Mouse (Mus musculus) gastrocnemius, postnatal 14 days (tissue): ENCODE results near the gene Kdm8. TPM values are rescaled to one million over a fixed set of nuclear protein-coding genes. Genes with fewer than 3 reads are reported as not detected.
A peak's percentile ranks its signal among the peaks of the same experiment; 100 is the strongest.
"Not testable (repeated sequence)": the region's sequence is repeated elsewhere in the genome, so short reads cannot be mapped to it uniquely, and the experiment has no call there.

ENCODE experiments used
- DNase-seq: peaks from one replicate; pipeline ENCODE4 v3.0.0; 2021; ENCODE audit warnings: mixed read lengths
- intact Hi-C: fragments of 180-260 bp; cut with DNase I; formaldehyde crosslinking; loops from one replicate; pipeline ENCODE4 v1.15.1; 2025; ENCODE audit warnings: low total_unique reads
- long read RNA-seq, 2 experiments: library from polyadenylated mRNA; stranded (forward); transcript quantifications; one replicate each; pipeline ENCODE4 v2.0.0; 2021
- total RNA-seq, 2 experiments: library from RNA; stranded (reverse); gene quantifications; 2 replicates each; pipeline ENCODE4 v1.2.3; 2021

Gene Kdm8
- total RNA-seq, result 1 to 10 TPM; 4.3 to 4.9 TPM
- long read RNA-seq, experiment 1, partial matches to known transcripts, result 0 of 3 reads
- long read RNA-seq, experiment 1, other reads (novel, unspliced or antisense), result 0 of 3 reads
- long read RNA-seq, experiment 2, transcript Kdm8-201 (8 exons, 2,389 nt), result major isoform, 8 of 9 reads
- long read RNA-seq, experiment 2, partial matches to known transcripts, result 0 of 9 reads
- long read RNA-seq, experiment 2, other reads (novel, unspliced or antisense), result 1 of 9 reads

DNA sequence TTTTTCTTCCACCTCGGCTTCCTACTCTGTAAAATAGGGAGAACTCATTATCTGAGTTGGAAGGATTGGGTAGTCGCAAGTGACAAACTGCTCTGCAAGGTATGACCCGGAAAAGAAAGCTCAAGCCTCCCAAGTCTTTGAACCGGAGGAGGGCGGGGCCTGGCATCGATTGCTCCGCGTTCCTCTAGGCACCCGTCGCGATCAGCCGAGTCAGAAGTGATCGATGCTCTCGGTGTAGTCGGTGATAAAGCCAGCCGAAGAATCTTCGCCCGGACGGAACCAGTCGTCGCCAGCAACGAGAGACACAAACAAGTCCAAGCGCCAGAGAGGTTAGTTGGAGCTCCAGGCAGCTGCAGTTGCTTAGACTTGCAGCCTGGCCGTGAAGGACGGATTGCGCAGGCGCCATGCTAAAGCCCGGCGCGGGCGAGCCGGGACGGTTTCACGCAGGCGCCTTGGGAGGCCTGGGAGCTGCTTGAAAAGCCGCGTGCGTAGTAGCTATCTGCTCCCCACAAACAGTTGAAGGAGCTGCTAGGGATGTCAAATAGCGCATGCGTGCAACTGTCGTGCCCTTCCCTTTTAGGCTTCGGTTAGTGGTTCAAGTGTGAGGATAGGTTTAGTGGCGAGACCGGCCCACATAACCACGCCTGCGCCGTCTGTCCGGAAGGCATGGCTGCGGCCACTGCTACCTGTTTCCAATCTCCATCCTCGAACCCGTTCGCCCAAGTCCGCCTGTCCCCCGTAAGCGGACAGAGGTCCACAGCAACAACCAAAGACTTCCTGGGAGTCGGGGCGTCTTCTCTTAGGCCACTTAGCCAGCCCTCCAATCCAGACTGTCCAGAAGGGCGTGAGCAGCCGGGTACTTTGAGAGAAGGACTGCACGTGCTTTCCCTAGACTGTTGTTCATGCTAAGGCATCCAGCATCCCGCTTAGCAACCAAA is at the start of gene Kdm8:
TSS of gene Kdm8 (plus strand) at position 213 of the 938 bp plus-strand sequence.
- peak; percentile 94 for DNase-seq
- intact Hi-C loops, result no loop called here

DNA sequence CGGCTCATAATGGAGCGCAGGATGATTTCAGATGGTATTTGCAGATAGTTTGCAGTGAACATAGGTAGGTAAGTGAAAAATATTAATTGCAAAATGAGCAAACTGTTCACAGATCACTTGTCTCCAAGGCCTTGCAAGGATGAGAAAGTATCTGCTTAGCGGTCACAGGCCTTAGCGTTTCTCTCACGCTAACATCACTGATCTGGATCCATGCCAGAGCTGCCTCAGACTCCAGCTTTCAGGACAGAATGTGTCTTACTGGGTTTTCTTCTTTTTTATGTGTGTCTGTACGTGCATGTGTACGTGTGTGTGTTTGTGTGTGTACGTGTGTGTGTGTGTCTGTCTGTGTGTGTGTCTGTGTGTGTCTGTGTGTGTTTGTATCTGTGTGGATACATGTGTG is 46.4 kb upstream of the Kdm8 start:
- intact Hi-C loops, result loop anchor here (10.0 kb wide), 1 partner anchor 1013 kb away; no protein-coding TSS in a partner anchor
- DNase-seq, result peak; percentile 22

DNA sequence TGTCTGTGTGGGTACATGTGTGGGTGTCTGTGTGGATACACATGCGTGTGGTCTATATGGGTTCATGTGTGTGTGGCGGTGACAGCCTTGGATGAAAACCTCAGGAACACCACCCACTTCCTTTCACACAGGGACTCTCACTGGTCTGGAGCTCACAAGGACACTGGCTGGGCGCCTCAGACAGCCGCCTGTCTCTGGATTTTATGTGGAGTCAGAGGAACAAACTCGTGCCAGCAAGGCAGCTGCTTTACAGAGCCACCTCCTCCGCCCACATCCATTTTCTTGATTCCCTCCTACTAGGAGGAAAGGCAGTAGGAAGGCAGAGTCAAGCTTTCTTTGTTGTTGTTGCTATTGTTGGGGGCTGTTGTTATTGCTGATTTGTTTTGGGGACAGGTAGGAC is 45.8 kb upstream of the Kdm8 start:
- DNase-seq, result peak; percentile 45
- intact Hi-C loops, result loop anchor here (10.0 kb wide), 1 partner anchor 1014 kb away; no protein-coding TSS in a partner anchor

DNA sequence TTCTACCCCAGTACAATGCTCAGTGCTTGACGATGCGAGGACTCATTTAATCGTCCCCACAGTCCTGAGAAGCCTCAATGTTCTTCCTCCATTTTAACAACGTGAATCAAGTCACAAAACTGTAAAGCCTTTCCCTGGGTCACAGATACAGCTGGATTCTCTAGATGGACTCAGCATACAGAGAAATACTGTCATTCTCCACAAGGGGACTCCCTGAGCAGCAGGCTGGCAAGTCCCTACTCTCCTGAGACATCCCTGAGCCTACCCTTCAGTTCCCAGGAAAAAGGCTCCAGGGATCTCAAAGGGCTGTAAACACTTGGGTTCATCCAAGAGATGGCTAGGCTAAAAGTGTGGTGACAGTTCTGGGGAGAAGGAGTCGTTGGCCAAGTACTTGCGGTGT is 37.3 kb upstream of the Kdm8 start:
- intact Hi-C loops, result no loop called here
- no peak for DNase-seq

DNA sequence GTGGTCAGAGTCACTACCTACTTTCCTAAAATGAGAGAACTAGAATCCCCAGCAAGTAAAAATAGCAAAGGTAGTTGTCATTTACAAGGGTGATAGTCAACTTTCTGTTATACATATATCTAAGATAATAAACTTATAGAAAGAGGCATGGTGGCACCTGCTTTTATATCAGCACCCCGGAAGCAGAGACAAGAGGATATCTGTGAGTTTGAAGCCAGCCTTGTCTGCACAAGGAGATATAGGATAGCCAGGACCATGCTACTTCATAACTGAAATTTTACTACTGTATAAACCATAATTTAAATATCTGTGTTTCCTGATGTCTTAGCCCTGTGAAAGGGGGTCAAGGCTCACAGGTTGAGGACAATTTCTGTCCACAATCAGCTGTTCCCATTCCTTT is 29.4 kb upstream of the Kdm8 start:
- no peak for DNase-seq
- intact Hi-C loops, result no loop called here

DNA sequence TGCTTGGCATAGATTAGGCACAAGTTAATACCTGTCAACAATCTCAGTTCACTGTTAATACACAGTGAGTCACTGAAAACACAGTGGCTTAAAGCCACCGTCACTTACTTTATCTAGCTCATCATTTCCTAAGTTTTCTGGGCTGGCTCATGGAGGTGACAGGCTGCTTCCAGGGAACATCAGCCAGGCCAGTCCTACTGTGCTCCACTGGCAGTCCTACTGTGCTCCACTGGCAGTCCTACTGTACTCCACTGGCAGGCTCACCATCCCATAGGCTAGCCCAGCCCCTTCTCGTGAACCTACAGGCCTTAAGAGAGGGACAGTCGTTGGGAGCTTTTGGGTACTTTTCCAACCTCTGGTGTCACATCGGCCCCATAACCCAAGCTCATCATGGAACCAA is 28.7 kb upstream of the Kdm8 start:
- DNase-seq, result no peak
- intact Hi-C loops, result no loop called here

DNA sequence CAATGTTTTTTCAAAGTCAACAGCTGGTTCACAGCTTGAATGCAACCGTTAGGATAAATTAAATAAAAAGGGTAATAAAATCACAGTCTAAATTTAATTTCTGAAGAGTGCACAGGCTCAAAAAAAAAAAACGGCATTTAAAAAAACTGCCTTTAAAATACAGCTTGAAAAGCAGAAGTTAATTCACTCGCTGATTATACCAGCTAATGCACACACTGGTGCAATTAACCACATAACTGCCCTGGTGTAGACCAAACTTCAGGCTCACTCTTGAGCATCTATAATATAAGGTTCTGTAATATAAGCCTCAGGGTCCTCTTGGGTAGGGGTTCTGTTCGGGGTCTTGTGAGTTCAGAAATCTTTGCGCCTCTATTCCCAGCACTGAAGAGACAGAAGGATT is 27.7 kb upstream of the Kdm8 start:
- intact Hi-C loops, result no loop called here
- DNase-seq, result no peak

DNA sequence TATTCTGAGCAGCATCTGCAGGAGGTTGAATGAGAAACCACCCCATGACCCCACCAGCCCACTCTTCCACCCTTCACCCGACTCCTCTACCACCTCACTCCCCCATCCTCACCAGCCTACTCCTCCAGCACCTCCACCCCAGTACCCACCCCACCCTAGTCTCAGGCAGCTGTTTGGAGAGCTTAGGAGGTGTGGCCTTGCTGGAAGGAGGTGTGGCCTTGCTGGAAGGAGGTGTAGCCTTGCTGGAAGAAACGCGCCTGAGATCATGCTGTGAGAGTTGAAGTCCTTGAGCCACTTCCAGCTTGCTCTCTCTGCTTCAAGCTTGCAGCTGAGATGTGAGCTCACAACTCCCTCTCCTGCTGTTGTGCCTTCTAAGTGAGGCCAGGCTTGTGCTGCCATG is 26.1 kb upstream of the Kdm8 start:
- intact Hi-C loops, result no loop called here
- no peak for DNase-seq

DNA sequence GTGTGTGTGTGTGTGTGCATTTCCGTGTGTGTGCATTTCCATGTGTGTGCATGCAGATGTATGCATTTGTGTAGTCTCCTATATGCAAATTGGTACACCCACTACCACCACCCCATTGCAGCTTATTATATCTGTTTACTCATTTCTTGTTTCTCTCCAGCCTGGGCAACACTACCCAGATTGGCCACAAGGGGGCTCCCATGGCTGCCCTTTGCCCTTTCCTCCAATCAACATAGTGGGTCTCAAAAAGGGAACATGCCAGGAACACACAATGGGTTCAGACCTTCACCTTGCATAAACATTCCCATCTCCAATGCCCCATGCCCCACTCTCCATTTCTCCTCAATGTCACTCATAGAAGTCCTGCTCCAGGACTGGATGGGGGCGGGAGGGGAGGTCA is 24.3 kb upstream of the Kdm8 start:
- DNase-seq, result peak; percentile 31

DNA sequence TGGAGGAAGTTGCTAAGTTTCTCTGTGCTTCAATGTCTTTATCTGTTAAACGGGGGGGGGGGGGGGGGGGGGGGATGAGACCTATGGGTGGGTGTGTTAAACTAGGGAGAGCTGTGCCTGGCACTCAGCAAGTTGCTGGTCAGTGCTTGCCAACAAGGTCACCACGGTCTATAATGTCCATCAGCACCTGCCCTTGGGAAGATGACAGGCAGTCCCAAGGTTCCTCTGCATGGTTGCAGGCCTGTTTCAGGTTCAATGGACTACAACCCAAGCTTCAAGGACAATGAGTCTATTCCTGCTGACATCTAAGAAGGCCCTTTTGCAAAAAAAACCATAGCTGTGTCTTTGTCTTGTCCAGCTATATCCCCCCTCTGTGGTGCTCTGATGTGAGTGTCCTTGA is 22.6 kb upstream of the Kdm8 start:
- DNase-seq, result no peak
- intact Hi-C loops, result no loop called here

More for the DNA sequence above, 24.3 kb upstream of the Kdm8 start:
- intact Hi-C loops, result no loop called here

DNA sequence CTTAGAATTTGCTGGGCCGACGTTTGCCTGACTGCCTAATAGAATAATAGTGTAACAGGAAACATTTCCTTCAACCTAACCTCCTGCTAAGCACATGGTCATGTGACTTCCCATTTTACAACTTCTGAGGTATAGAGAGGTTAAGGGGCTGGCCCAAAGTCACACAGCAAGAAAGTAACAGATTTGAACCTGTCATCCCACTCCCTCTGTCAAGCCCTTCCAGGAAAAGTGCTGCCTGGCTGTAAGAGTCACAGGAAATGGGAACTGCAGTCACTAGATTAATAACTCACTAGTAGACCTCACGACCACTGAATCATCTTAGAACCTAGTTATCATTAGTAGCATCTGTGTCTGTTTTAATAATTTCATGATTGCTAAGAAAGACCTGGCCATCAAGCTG is 21.4 kb upstream of the Kdm8 start:
- intact Hi-C loops, result no loop called here
- no peak for DNase-seq

DNA sequence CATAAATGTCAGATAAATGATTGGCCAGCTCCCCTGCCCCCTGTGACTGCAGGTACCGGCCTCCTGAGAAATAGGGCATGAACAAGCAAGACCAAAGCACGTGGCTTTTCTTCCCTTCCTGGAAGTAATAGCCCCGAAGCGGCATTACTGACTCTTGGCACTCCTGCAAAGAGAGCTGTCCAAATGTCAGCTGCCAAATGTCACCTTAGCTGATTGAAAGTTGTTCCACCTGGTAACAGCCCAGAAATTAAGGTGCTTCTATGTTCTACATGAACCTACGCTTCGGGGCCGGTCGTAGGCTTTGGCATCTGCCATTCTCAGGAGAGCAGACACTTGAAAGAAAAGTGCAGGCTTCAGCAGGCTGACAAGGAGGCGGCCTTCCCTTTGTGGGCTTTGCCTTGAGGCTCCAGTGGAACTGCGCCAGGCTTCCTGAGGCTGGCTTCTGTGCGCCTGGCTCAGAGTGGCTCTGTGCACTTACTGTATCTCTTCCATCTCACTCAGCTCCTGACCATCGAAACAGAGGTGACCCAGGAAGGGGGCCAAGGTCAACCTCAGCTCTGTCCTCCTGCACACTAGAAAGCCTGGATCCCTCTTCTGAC is 16.9 kb upstream of the Kdm8 start:
- intact Hi-C loops, result no loop called here
- peak; percentile 20 for DNase-seq

DNA sequence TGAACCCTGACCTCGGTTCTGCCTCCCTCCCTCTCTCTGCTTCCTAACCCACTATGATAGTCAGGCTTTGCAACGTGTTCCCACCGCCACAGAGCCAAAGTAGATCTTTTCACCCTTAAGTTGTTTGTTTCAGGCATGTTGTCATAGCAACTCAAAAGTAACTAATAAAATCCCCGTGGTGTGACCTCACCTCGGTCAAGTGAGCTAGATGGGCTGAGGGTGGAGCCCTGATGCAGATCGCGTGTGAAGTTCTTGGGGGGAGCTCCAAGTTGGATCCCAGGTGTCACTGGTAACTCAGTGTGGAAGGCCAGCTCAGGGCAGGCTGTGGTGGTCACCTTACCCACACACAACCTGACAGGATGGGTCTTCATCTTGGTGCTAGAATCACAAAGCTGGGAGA is 16.1 kb upstream of the Kdm8 start:
- intact Hi-C loops, result no loop called here
- no peak for DNase-seq

DNA sequence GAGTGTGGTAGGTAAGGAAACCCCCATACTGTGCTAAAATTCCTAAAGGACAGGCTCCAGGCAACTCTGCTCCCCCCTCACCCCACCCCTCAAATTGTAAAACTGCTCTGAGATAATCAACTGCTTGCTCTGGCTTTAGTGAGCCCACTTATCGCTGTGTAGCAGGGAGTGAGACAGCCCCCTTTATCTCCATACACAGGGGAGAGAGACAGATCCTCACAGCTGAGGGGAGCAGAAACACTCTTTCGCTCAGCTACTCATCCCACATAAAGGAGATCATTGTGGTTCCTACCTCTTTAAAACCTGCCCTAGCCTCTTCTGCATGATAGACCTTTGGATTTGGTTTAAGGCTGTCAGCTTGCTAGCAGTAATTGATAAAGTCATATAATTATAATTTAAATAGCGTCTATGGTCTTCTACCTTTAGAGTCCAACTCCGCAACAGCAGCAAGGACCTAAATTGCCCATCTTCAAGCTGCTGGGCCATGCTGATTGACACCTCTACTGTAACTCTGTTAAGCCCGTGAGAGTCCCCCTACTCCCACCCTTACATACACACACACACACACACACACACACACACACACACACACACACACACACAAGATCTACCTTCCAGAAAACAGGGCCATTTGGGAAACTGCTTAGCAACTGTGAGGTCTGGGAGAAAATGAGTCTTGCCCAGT is 15.5 kb upstream of the Kdm8 start:
- intact Hi-C loops, DNase-seq: not testable (repeated sequence)

DNA sequence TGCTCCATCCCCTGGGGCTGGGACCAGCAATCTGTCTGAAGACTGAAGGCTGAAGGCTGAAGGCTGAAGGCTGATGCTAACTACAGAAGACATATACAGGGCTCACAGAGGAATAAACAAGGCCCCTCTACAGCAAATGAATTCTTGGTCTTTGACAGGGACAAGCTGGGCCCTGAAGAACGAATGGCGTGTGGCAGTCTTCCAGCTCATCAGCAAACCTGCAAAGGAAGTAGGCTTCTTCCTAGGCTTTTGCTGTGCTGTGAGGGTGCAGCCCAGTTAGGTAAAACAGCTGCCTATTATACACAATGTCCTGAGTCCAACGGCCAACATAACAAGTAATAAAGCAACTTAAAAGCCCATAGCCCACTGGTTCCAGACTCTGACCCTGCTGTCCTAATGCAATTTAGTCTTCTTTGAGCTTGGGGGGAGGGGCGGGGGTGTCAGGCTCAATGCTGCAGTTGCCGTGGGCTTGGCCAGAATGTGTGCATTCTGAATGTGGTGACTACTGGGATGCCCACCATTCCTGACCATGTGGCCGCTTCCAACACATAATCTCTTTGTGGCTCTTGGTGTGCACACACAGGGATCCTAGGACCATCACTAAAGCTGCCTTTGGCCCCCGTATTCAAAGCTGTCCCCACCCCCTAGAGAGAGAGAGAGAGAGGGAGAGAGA is 14.2 kb upstream of the Kdm8 start:
- intact Hi-C loops, result no loop called here
- no peak for DNase-seq

DNA sequence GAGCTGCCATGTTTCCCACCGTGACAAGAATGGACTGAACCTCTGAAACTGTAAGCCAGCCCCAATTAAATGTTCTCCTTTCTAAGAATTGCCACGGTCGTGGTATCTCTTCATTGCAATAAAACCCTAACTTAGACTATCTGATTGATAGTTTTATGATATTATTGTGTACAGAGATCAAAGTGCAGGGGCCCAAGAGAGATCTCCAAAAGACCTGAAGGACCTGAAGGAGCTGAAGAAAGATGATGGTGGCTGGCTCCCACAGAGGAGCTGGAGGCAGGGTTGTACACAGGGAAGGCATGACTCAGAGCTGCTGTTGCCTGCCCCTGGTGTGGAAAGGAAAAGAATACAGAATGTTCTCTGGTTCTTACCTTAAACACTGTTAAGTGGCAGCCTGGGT is 10.6 kb upstream of the Kdm8 start:
- no peak for DNase-seq
- intact Hi-C loops, result no loop called here

DNA sequence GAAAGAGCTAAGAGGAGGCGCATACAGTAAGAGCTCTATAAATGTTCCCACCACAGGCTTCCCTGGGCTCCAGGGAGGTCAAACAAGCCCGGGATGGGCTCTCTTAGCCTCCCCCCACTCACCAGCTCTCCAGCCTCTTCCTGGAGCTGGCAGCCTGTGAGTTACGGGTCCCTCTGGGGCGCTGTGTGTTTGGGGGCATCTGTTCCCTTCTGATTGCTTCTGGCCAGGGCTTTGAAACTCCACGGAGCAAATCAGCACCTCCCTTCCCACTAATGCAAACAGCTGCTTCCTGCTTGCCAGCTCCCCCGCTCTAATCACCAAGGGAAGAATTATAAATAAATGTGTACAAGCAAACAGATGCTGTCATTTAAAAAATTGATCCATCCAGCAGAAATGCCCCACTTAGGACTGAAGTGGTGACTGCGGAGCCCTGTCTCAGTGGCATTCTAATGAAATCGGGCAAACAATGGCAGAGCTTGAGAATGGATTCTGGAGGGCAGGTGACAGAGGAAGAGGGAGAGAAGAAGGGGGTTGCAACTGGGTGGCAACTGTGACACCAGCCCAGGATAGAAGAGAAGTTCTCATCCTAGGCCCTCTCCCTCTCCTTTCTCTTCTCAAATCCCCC is 9.7 kb upstream of the Kdm8 start:
- intact Hi-C loops, result no loop called here
- DNase-seq, result no peak

DNA sequence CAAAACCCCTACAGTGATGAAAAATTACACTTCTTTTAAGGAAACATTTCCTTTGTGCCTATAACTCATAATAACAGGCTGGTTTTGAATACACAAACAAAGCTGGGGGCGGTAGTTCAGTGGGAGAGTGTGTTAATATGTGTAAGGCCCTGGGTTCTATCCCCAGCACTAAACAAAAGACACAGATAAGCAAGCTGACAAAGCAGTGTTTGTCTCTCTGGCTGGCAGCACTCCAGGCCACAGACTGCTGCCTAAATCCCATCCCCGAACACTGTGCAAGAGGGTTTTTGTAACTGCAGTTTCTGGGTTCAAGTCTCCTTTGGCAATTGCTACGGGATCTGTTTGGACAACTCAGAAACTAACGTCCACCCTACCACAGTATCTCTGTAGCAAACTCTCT is 2.2 kb upstream of the Kdm8 start:
- intact Hi-C loops, result no loop called here
- no peak for DNase-seq

DNA sequence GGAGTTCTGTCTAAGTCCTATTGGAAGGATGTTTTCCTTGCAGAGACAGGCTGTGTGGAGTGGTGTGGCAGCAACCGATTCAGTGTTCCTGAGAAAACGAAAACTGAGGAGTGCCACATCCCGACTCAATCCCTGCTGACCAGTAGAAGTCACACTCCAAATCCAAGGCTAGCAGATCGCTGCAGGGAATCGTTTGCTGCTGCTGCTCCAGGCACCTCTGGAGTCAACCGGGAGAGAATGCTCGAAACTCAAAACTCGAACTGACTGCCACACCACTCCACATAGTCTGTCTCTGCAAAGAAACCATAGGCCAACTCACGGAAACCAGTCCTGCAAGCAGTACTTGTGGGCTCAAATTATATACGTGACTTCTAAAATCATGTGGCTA is 406 bp upstream of the Kdm8 start:
- DNase-seq, result no peak
- intact Hi-C loops, result no loop called here
